Mouse (Mus musculus) erythroblast, embryonic 14.5 days (primary cell): ENCODE data around the gene Ace2.

Source experiments
- GATA1 ChIP-seq: IDR thresholded peaks from 2 replicates; pipeline ENCODE4 v1.6.1; 2012; ENCODE audit warnings: low read length, inconsistent platforms, mixed read lengths
- TAL1 ChIP-seq: IDR thresholded peaks from 3 replicates; pipeline ENCODE4 v1.6.1; 2012; ENCODE audit warnings: low read length, inconsistent platforms, mixed read lengths

DNA sequence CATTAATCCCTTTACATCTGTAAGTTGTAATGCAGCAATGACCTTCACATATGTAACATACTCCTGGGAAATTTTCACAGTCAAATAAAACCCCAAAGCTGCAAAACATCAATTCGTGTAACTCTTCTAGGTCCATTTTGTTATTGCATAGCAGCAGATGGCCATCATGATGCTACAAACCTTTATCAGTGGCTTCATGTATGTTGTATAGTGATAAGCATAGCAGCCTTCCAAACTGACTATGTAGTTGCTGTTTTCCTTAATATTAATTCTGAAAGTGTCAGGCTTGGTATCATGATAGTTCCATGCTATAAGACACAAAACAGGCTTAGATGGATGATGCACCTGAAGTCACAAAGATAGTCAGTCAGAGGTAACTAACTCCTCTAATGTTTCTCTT is 25.5 kb downstream of the Ace2 start:
- peak; percentile 66 for TF ChIP-seq TAL1
- TF ChIP-seq GATA1: peak; percentile 70
